Mouse (Mus musculus): Measurements from ENCODE around the gene Rpl31. TPM values are rescaled to one million over a fixed set of nuclear protein-coding genes. Genes with fewer than 3 reads are reported as not detected.

Rpl31 gene
- polyA plus RNA-seq, 1 experiment from 2014 or later = 803 TPM

DNA sequence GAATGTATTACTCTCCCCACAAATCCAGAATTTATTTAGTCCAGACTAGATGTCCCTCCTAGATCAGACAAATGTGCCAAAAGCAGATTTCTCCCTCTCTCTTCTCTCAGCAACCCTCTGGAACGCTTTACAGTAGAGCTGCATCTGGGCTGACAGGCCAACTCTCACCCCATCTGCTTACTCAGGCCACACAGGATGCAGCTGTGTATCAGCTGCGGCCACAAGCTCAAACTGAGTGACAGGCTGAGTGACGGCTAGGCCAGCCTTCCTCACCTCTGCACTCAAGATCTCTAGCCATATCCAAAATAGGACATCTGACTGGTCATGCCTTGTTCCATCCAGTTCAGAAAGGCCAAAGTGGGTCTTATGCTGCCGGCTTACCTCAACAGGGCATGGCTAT is 28.7 kb downstream of the Rpl31 start:
- Histone ChIP-seq H3K9me3 (ENCODE audit: control insufficient read depth, low read length) (no peaks in the 10 kb centered on the region), H3K27me3 (replicated peaks; ENCODE audit: control insufficient read depth, insufficient read depth, low read length) (no peaks in the 10 kb centered on the region), H3K27ac (replicated peaks; ENCODE audit: low read depth, low read length) (no peak overlapping the region), H3K4me1 (ENCODE audit: control insufficient read depth, insufficient read depth, low read length) (0 out of 2 replicates have a peak, but pooled peaks cover 5% of the 10 kb centered on the region), H3K4me3 (ENCODE audit: low read depth, low read length) (no peak overlapping the region), H3K9ac (ENCODE audit: low read depth, low read length) (no peak overlapping the region), H3K36me3 (ENCODE audit: control insufficient read depth, insufficient read depth, low read length) (no peaks in the 10 kb centered on the region), H3K4me2 (ENCODE audit: low read depth, low read length) (no peak overlapping the region)
- DNase-seq (ENCODE audit: low spot score) (peak; percentile 29), ATAC-seq (ENCODE audit: low read depth) (no peak; the same call in 1 of the 2 replicates)
- WGBS = 55% methylated on average over 4 of the region's 4 CpGs

DNA sequence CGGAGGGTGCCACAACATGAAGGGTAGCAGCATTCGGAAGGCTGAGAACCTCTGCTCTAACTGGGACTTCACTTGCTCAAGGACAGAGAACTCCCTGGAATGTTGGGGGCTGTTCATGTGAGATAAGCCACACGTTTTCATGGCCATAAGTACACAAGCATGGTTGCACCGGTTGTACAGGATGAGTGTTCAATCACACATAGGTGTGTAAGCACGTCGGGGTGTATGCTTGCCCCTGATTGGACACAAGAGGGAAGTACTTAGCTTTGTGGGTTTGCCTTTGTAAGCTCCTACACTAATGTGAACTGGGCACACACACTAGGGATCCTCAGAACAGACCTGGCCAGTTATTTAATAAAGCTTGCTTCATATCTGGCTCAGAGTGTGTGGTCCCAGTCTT is 30.6 kb downstream of the Rpl31 start:
- H3K9ac ChIP-seq (ENCODE audit: low read depth, low read length) = no peak overlapping the region
- ATAC-seq (ENCODE audit: low read depth) (no peak), DNase-seq (ENCODE audit: low spot score) (no peak)
- no peak overlapping the region for H3K4me3 ChIP-seq (ENCODE audit: low read depth, low read length)
- no peaks in the 10 kb centered on the region for H3K9me3 ChIP-seq (ENCODE audit: control insufficient read depth, low read length)
- H3K27ac ChIP-seq (replicated peaks; ENCODE audit: low read depth, low read length) = no peak overlapping the region
- H3K36me3 ChIP-seq (ENCODE audit: control insufficient read depth, insufficient read depth, low read length) = no peaks in the 10 kb centered on the region
- WGBS = 87% methylated on average over 6 of the region's 6 CpGs
- H3K4me2 ChIP-seq (ENCODE audit: low read depth, low read length) = no peak overlapping the region
- H3K27me3 ChIP-seq (replicated peaks; ENCODE audit: control insufficient read depth, insufficient read depth, low read length) = no peaks in the 10 kb centered on the region
- H3K4me1 ChIP-seq (ENCODE audit: control insufficient read depth, insufficient read depth, low read length) = 0 out of 2 replicates have a peak, but pooled peaks cover 5% of the 10 kb centered on the region

DNA sequence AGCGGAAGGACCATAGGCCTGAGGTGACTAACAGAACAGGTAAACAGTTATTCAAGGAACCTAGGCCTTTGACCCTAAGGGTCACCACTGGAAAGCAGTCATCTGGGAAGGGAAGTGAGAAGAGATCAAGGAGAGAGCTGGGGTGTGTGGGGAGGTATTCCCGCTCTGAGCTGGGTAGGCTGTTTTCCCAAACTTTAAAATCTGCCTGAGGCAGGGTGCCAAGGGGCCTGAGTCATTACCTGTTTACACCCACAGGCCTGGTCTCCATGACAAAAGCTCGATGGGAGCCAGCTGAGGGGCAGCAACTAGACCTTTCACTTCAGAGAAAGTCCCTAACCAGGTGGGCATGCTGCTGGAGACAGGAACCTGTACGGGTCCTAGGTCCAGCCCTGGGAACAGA is 31.6 kb downstream of the Rpl31 start:
- ATAC-seq (ENCODE audit: low read depth) (no peak), DNase-seq (ENCODE audit: low spot score) (no peak)
- Histone ChIP-seq H3K4me3 (ENCODE audit: low read depth, low read length) (no peak overlapping the region), H3K9ac (ENCODE audit: low read depth, low read length) (no peak overlapping the region), H3K27ac (replicated peaks; ENCODE audit: low read depth, low read length) (no peak overlapping the region), H3K36me3 (ENCODE audit: control insufficient read depth, insufficient read depth, low read length) (no peaks in the 10 kb centered on the region), H3K9me3 (ENCODE audit: control insufficient read depth, low read length) (no peaks in the 10 kb centered on the region), H3K4me2 (ENCODE audit: low read depth, low read length) (no peak overlapping the region), H3K4me1 (ENCODE audit: control insufficient read depth, insufficient read depth, low read length) (0 out of 2 replicates have a peak, but pooled peaks cover 2% of the 10 kb centered on the region), H3K27me3 (replicated peaks; ENCODE audit: control insufficient read depth, insufficient read depth, low read length) (no peaks in the 10 kb centered on the region)
- WGBS = 65% methylated on average over 4 of the region's 4 CpGs

DNA sequence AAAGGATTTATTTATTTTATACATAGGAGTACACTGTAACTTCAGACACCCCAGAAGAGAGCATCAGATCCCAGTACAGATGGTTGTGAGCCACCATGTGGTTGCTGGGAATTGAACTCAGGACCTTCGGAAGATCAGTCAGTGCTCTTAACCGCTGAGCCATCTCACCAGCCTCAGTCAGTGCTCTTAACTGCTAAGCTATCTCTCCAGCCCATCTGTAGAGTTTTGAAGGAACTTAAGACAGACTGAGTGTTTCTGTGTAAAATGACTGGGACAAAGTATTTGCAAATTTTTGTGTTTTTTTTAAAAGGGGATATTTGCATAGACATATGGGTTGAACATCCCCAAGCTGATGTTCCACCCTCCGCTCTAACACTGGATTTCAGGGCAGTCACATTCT is 32.5 kb downstream of the Rpl31 start:
- WGBS = 88% methylated on average over 3 of the region's 3 CpGs
- no peak overlapping the region for H3K9ac ChIP-seq (ENCODE audit: low read depth, low read length)
- no peaks in the 10 kb centered on the region for H3K36me3 ChIP-seq (ENCODE audit: control insufficient read depth, insufficient read depth, low read length)
- H3K4me1 ChIP-seq (ENCODE audit: control insufficient read depth, insufficient read depth, low read length) = no peaks in the 10 kb centered on the region
- DNase-seq (ENCODE audit: low spot score) = no peak
- H3K4me3 ChIP-seq (ENCODE audit: low read depth, low read length) = no peak overlapping the region
- ATAC-seq (ENCODE audit: low read depth) = no peak
- no peaks in the 10 kb centered on the region for H3K9me3 ChIP-seq (ENCODE audit: control insufficient read depth, low read length)
- no peaks in the 10 kb centered on the region for H3K27me3 ChIP-seq (replicated peaks; ENCODE audit: control insufficient read depth, insufficient read depth, low read length)
- H3K4me2 ChIP-seq (ENCODE audit: low read depth, low read length) = no peak overlapping the region
- H3K27ac ChIP-seq (replicated peaks; ENCODE audit: low read depth, low read length) = no peak overlapping the region

GRCm38 (mm10) chr1:39407108-39407507 is 39.5 kb downstream of the Rpl31 start:
- Histone ChIP-seq H3K27ac (replicated peaks; ENCODE audit: low read depth, low read length) (no peak overlapping the region), H3K9ac (ENCODE audit: low read depth, low read length) (no peak overlapping the region)
- ATAC-seq (ENCODE audit: low read depth) = no peak

DNA sequence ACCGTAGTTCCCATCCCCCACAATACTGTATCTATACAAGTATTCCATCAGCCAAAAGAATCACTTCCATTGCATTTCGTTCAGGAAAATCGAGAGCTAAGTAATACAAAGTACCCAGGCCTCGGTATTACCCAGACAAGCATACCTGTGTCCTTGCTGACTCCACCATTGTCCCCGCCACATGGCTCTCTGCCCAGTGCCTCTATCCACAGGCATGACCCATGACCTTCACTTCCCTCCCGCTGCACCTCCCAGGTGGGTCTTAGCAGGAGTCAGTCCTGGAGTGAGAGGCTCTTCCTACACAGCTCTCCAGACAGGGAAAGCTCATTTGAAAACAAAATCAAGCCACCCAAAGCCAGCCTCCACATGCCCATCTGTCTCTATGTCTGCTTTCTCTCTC is 40.5 kb downstream of the Rpl31 start:
- ATAC-seq (ENCODE audit: low read depth) = no peak
- WGBS = 88% methylated on average over 6 of the region's 6 CpGs
- H3K9ac ChIP-seq (ENCODE audit: low read depth, low read length) = no peak overlapping the region
- no peaks in the 10 kb centered on the region for H3K27me3 ChIP-seq (replicated peaks; ENCODE audit: control insufficient read depth, insufficient read depth, low read length)
- no peak for DNase-seq (ENCODE audit: low spot score)
- no peak overlapping the region for H3K27ac ChIP-seq (replicated peaks; ENCODE audit: low read depth, low read length)
- no peaks in the 10 kb centered on the region for H3K9me3 ChIP-seq (ENCODE audit: control insufficient read depth, low read length)
- H3K4me1 ChIP-seq (ENCODE audit: control insufficient read depth, insufficient read depth, low read length) = peaks cover 5% of the 10 kb centered on the region; the same call in 1 of the 2 replicates
- H3K36me3 ChIP-seq (ENCODE audit: control insufficient read depth, insufficient read depth, low read length) = no peaks in the 10 kb centered on the region
- H3K4me2 ChIP-seq (ENCODE audit: low read depth, low read length) = no peak overlapping the region
- no peak overlapping the region for H3K4me3 ChIP-seq (ENCODE audit: low read depth, low read length)

More at GRCm38 (mm10) chr1:39407108-39407507, 39.5 kb downstream of the Rpl31 start:
- WGBS = 77% methylated on average over 4 of the region's 4 CpGs
- H3K4me1 ChIP-seq (ENCODE audit: control insufficient read depth, insufficient read depth, low read length) = peaks cover 5% of the 10 kb centered on the region; the same call in 1 of the 2 replicates
- no peak overlapping the region for H3K4me3 ChIP-seq (ENCODE audit: low read depth, low read length)
- no peaks in the 10 kb centered on the region for H3K9me3 ChIP-seq (ENCODE audit: control insufficient read depth, low read length)
- H3K4me2 ChIP-seq (ENCODE audit: low read depth, low read length) = no peak overlapping the region
- H3K36me3 ChIP-seq (ENCODE audit: control insufficient read depth, insufficient read depth, low read length) = no peaks in the 10 kb centered on the region
- no peaks in the 10 kb centered on the region for H3K27me3 ChIP-seq (replicated peaks; ENCODE audit: control insufficient read depth, insufficient read depth, low read length)
- DNase-seq (ENCODE audit: low spot score) = no peak

DNA sequence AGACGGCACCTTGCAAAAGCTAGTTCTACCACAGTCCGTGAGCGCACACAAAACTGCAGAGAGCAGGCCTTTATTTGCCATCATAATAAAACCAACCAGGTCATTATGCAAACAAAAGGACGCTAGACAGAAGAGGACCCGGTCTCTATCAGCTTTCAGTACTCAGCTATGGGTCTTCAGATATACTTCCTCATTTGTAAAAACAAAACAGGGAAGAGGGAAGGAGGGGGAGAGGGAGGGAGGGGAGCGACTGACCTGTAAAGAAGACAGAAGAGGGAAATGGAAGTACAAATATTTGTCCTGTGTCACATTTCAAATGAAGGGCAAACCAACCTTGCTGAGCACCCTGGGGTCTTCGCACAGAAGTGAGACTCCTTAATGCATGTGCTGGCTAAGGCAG is 41.0 kb downstream of the Rpl31 start:
- 72% methylated on average over 7 of the region's 7 CpGs for WGBS
- H3K9ac ChIP-seq (ENCODE audit: low read depth, low read length) = no peak overlapping the region
- no peaks in the 10 kb centered on the region for H3K27me3 ChIP-seq (replicated peaks; ENCODE audit: control insufficient read depth, insufficient read depth, low read length)
- H3K4me2 ChIP-seq (ENCODE audit: low read depth, low read length) = no peak overlapping the region
- H3K36me3 ChIP-seq (ENCODE audit: control insufficient read depth, insufficient read depth, low read length) = no peaks in the 10 kb centered on the region
- ATAC-seq (ENCODE audit: low read depth) (no peak), DNase-seq (ENCODE audit: low spot score) (no peak)
- H3K4me1 ChIP-seq (ENCODE audit: control insufficient read depth, insufficient read depth, low read length) = peaks cover 5% of the 10 kb centered on the region; the same call in 1 of the 2 replicates
- H3K27ac ChIP-seq (replicated peaks; ENCODE audit: low read depth, low read length) = no peak overlapping the region
- H3K9me3 ChIP-seq (ENCODE audit: control insufficient read depth, low read length) = no peaks in the 10 kb centered on the region
- no peak overlapping the region for H3K4me3 ChIP-seq (ENCODE audit: low read depth, low read length)

GRCm38 (mm10) chr1:39410085-39410821 is 42.6 kb downstream of the Rpl31 start:
- no peak overlapping the region for H3K27ac ChIP-seq (replicated peaks; ENCODE audit: low read depth, low read length)
- DNase-seq (ENCODE audit: low spot score) = peak; percentile 21
- WGBS = 72% methylated on average over 19 of the region's 19 CpGs

More at GRCm38 (mm10) chr1:39410085-39410821, 42.6 kb downstream of the Rpl31 start:
- H3K4me1 ChIP-seq (ENCODE audit: control insufficient read depth, insufficient read depth, low read length) = peaks cover 5% of the 10 kb centered on the region; the same call in 1 of the 2 replicates
- no peaks in the 10 kb centered on the region for H3K9me3 ChIP-seq (ENCODE audit: control insufficient read depth, low read length)
- no peak overlapping the region for H3K4me2 ChIP-seq (ENCODE audit: low read depth, low read length)
- no peak overlapping the region for H3K9ac ChIP-seq (ENCODE audit: low read depth, low read length)
- H3K4me3 ChIP-seq (ENCODE audit: low read depth, low read length) = no peak overlapping the region
- H3K27me3 ChIP-seq (replicated peaks; ENCODE audit: control insufficient read depth, insufficient read depth, low read length) = no peaks in the 10 kb centered on the region
- H3K36me3 ChIP-seq (ENCODE audit: control insufficient read depth, insufficient read depth, low read length) = no peaks in the 10 kb centered on the region
- ATAC-seq (ENCODE audit: low read depth) = peak; percentile 53; the same call in 1 of the 2 replicates
